Mouse (Mus musculus) brown adipose tissue, adult 24 weeks (tissue): ENCODE data around the gene Vps8. TPM values are rescaled to one million over a fixed set of nuclear protein-coding genes. Genes with fewer than 3 reads are reported as not detected.

ENCODE experiments used
- H3K27ac ChIP-seq: fragments of 200-500 bp; replicated peaks from 2 replicates; pipeline ENCODE4 v1.5.1; 2012; ENCODE audit warnings: low read depth, mild to moderate bottlenecking, low read length
- H3K4me1 ChIP-seq: fragments of 200-500 bp; 2 replicates; pipeline ENCODE4 v1.6.1; 2012; ENCODE audit warnings: low read length, mixed read lengths; ENCODE audit not compliant: control insufficient read depth, insufficient read depth, insufficient read length
- H3K4me3 ChIP-seq: fragments of 200-500 bp; 2 replicates; pipeline ENCODE4 v1.5.1; 2012; ENCODE audit warnings: low read depth, mild to moderate bottlenecking, low read length, moderate library complexity; ENCODE audit not compliant: insufficient read depth
- polyA plus RNA-seq: library from polyadenylated mRNA; stranded (reverse); fragments of >200 nt; gene quantifications from 2 replicates; pipeline ENCODE4 v1.2.4, GENCODE M21; 2012; ENCODE audit not compliant: missing spikeins, insufficient read depth, insufficient read length

The Vps8 gene
- polyA plus RNA-seq, 1 experiment = 17.8 TPM

GRCm38 (mm10) chr16:21536240-21537005 is 113.5 kb downstream of the Vps8 start:
- Histone ChIP-seq H3K27ac (no peak overlapping the region), H3K4me1 (no peaks in the 10 kb centered on the region), H3K4me3 (no peak overlapping the region)

- Histone ChIP-seq H3K4me3 (no peak overlapping the region), H3K4me1 (no peaks in the 10 kb centered on the region), H3K27ac (no peak overlapping the region)
Measured at GRCm38 (mm10) chr16:21537312-21537711, 114.4 kb downstream of the Vps8 start.

- Histone ChIP-seq H3K4me3 (no peak overlapping the region), H3K27ac (no peak overlapping the region), H3K4me1 (no peaks in the 10 kb centered on the region)
Measured at GRCm38 (mm10) chr16:21538889-21539288, 116.0 kb downstream of the Vps8 start.

GRCm38 (mm10) chr16:21542559-21542958 is 119.6 kb downstream of the Vps8 start:
- H3K27ac ChIP-seq = no peak overlapping the region
- no peak overlapping the region for H3K4me3 ChIP-seq
- no peaks in the 10 kb centered on the region for H3K4me1 ChIP-seq

- H3K27ac ChIP-seq = no peak overlapping the region
- H3K4me1 ChIP-seq = no peaks in the 10 kb centered on the region
- no peak overlapping the region for H3K4me3 ChIP-seq
Measured at GRCm38 (mm10) chr16:21547446-21547845, 124.5 kb downstream of the Vps8 start.

GRCm38 (mm10) chr16:21549751-21550150 is 126.8 kb downstream of the Vps8 start:
- Histone ChIP-seq H3K27ac (no peak overlapping the region), H3K4me3 (no peak overlapping the region), H3K4me1 (no peaks in the 10 kb centered on the region)

GRCm38 (mm10) chr16:21550453-21550852 is 127.5 kb downstream of the Vps8 start:
- no peak overlapping the region for H3K27ac ChIP-seq
- no peaks in the 10 kb centered on the region for H3K4me1 ChIP-seq
- no peak overlapping the region for H3K4me3 ChIP-seq

GRCm38 (mm10) chr16:21553506-21553905 is 130.6 kb downstream of the Vps8 start:
- no peak overlapping the region for H3K27ac ChIP-seq
- no peaks in the 10 kb centered on the region for H3K4me1 ChIP-seq
- no peak overlapping the region for H3K4me3 ChIP-seq

- Histone ChIP-seq H3K4me1 (no peaks in the 10 kb centered on the region), H3K27ac (no peak overlapping the region), H3K4me3 (no peak overlapping the region)
Measured at GRCm38 (mm10) chr16:21562625-21563300, 139.8 kb downstream of the Vps8 start.

GRCm38 (mm10) chr16:21563322-21563721 is 140.4 kb downstream of the Vps8 start:
- Histone ChIP-seq H3K4me1 (no peaks in the 10 kb centered on the region), H3K4me3 (no peak overlapping the region), H3K27ac (no peak overlapping the region)

- Histone ChIP-seq H3K27ac (no peak overlapping the region), H3K4me1 (no peaks in the 10 kb centered on the region), H3K4me3 (no peak overlapping the region)
Measured at GRCm38 (mm10) chr16:21567093-21567492, 144.2 kb downstream of the Vps8 start.

- H3K27ac ChIP-seq = no peak overlapping the region
- H3K4me3 ChIP-seq = no peak overlapping the region
- H3K4me1 ChIP-seq = no peaks in the 10 kb centered on the region
Measured at GRCm38 (mm10) chr16:21569952-21570351, 147.0 kb downstream of the Vps8 start.

- no peaks in the 10 kb centered on the region for H3K4me1 ChIP-seq
- H3K4me3 ChIP-seq = no peak overlapping the region
- no peak overlapping the region for H3K27ac ChIP-seq
Measured at GRCm38 (mm10) chr16:21570786-21571185, 147.9 kb downstream of the Vps8 start.

GRCm38 (mm10) chr16:21576000-21576420 is 153.1 kb downstream of the Vps8 start:
- H3K27ac ChIP-seq = no peak overlapping the region

GRCm38 (mm10) chr16:21589110-21589509 is 166.2 kb downstream of the Vps8 start:
- no peak overlapping the region for H3K27ac ChIP-seq
- H3K4me1 ChIP-seq = peaks cover 4% of the 10 kb centered on the region
- no peak overlapping the region for H3K4me3 ChIP-seq

More at GRCm38 (mm10) chr16:21576000-21576420, 153.1 kb downstream of the Vps8 start:
- H3K4me1 ChIP-seq = no peaks in the 10 kb centered on the region
- no peak overlapping the region for H3K4me3 ChIP-seq

GRCm38 (mm10) chr16:21590806-21591205 is 167.9 kb downstream of the Vps8 start:
- peaks cover 4% of the 10 kb centered on the region for H3K4me1 ChIP-seq
- H3K27ac ChIP-seq = no peak overlapping the region

More at GRCm38 (mm10) chr16:21590806-21591205, 167.9 kb downstream of the Vps8 start:
- no peak overlapping the region for H3K4me3 ChIP-seq
